Mouse (Mus musculus) kidney, adult 11 months (tissue): ENCODE measurements at regions not wholly inside any gene's neighbourhood (a gene's known extent, or its start where the extent isn't known, plus 50 kb on each side); places are given as distances from the start of the nearest gene placed in this dataset.

Experiments used
- DNase-seq: peaks from one replicate; pipeline ENCODE4 v3.0.0; 2022

DNA sequence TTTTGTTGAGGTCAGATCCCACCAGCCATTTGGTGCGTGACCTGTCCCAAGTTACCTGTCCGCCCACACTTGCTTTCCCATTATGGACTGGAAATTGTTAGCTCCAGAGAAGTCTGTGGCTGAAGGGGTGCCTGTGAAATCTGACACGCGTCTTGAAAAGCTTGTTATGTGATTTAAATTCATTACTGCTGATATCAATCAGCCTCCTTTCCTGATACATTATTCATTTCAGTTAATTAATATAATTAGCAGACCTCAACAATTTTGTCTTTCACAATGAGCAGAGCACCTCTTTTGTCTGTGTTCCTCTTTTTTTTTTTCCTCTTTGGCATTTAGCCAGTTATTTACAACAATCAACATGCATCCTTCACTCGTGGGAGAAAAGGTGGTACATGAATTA is 58.6 kb upstream of the Grip1 start:
- no peak for DNase-seq

- no peak for DNase-seq
Measured at GRCm38 (mm10) chr10:119387924-119388323, 65.7 kb upstream of the Grip1 start.

DNA sequence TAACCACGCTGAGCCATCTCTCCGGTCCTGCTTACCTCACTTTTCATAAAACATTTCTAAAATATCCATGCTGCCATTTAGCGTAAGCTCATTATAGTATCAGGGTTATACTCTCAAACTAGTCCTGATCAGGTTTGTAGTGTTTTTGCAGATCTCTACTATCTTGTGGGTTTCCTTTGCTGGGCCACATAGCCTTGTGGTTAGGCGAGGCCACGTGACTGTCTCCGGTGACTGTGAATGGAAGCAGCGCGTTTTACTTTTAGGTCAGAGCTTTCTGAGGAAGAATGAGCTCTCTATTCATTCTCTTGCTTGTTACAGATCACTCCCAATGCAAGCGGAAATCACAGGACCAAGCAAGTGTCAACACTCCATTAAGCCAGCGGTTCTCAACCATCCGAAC is 71.4 kb upstream of the Grip1 start:
- no peak for DNase-seq

GRCm38 (mm10) chr10:119368566-119368965 is 85.1 kb upstream of the Grip1 start:
- DNase-seq, result peak; percentile 4

- DNase-seq, result peak; percentile 9
Measured at GRCm38 (mm10) chr10:119363616-119364015, 90.0 kb upstream of the Grip1 start.

DNA sequence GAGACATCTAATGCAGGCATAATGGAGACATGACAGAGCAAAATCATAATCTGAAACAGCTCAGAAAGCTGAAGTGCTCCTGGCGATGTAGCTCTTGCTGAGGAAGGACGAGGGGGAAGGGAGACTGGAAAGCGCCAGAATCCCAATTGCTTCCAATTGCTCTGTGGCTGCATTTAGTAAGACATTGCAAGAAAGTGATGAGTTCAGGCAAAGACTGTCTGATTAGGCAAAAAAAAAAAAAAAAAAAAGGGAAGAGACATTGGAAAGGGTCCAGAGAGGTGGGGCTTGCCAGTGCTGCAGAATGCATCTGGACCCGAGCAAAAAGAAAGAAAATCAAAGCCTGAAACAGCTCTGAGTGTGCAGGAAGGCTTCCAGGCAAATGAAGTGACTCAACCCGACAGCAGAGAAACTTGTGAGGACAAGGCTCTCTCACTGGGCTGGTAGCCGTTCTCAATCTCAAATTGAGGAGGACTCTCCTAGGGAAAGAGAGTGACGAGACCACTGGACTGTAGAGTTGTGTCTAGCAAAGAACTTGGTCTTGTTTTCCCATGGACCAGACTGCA is 94.8 kb upstream of the Grip1 start:
- DNase-seq, result no peak

- no peak for DNase-seq
Measured at GRCm38 (mm10) chr10:119342317-119343114, 102.7 kb upstream of the Cand1 start.

- no peak for DNase-seq
Measured at GRCm38 (mm10) chr10:119340323-119340722, 100.5 kb upstream of the Cand1 start.

- no peak for DNase-seq
Measured at GRCm38 (mm10) chr10:119326912-119327311, 87.1 kb upstream of the Cand1 start.

DNA sequence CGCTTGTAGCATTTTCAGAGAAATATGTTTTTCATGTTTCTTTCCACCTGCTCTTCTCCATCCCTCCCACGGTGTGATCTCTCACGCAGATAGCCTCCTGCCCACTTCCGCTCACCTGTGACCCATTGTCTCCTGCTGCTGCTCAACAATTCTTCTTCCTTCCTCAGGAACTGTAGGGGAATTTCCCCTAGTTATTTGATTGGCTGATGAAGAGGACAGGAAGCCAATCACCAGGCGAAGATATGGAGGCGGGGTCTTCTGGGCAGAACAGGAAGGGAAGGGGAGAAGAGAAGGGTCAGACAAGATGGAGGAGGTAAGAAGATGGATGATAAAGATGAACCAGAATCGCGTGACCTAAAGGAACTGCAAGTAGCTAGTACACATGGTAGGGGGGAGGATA is 80.1 kb upstream of the Cand1 start:
- no peak for DNase-seq

GRCm38 (mm10) chr10:119318416-119318815 is 78.6 kb upstream of the Cand1 start:
- no peak for DNase-seq

DNA sequence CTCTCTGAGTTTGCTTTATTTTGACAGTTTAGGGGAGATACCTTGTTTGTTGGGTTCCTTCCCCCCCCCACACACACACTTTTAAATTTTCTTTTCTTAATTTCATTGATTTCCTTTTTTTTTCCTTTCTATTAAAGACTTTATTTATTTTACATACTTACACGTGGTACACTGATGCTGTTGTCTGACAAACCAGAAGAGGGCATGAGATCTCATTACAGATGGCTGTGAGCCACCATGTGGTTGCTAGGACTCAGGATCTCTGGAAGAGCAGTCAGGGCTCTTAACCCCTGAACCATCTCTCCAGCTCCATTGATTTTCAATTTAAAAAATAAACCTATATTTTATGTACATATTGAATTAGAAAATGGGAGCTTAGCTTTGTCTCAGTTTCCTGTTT is 71.7 kb upstream of the Cand1 start:
- no peak for DNase-seq

GRCm38 (mm10) chr10:119295740-119296139 is 55.9 kb upstream of the Cand1 start:
- DNase-seq, result peak; percentile 6

- DNase-seq, result no peak
Measured at GRCm38 (mm10) chr10:119294454-119295149, 54.7 kb upstream of the Cand1 start.

GRCm38 (mm10) chr10:119293372-119293771 is 53.5 kb upstream of the Cand1 start:
- DNase-seq, result no peak
